Comparison of ENCODE assay signal across 18 mouse cellular contexts in the genomic region with DNA sequence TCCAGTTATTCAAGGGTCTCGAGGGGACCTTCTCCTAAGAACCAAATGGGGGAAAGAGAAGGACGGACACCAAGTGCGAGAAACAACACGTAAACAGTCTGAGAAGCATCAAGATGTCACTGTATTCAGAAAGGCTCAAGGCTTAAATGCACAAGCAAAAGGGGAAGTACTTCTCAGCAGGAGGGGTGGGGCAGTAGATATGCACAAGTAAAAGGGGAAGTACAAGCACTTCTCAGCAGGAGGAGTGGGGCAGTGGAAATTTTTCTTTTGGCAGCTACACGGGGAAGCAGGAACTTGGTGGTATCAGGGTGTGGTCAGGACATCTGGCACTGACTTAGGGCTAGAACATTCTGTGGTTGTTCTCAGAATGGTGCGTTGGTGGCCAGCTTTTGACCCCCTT. TPM values are rescaled to one million over a fixed set of nuclear protein-coding genes. Genes with fewer than 3 reads are reported as not detected.
"Had no signal": no experiment of that assay in that cellular context is flagged by ENCODE, and none has a peak within 500 bp of the region (broad histone marks: within the 10 kb centered on the region; RNA-seq: fewer than 3 reads in every experiment).

No protein-coding gene starts in this region.

RNA-seq across cellular contexts. Expression of a gene that starts 19.9 kb away (rescaled TPM):
- total RNA-seq: megakaryocyte, adult 5-6 weeks; megakaryocyte-erythroid progenitor cell, adult 5-6 weeks; midbrain, postnatal 0 days; monocyte, adult 5-6 weeks; neutrophil, adult 5-6 weeks had no signal
- polyA plus RNA-seq: lung, embryonic 14.5 days; lung, embryonic 16.5 days; midbrain, embryonic 10.5 days; midbrain, embryonic 13.5 days; midbrain, embryonic 15.5 days; midbrain, postnatal 0 days; neural tube, embryonic 12.5 days; neural tube, embryonic 14.5 days; spleen, adult 2 months; stomach, embryonic 15.5 days; stomach, postnatal 0 days; testis, adult 2 months; thymus, adult 2 months; urinary bladder, adult 2 months had no signal

RNA-seq across cellular contexts. Expression of a gene that starts 41.2 kb away (rescaled TPM):
- total RNA-seq: megakaryocyte, adult 5-6 weeks; megakaryocyte-erythroid progenitor cell, adult 5-6 weeks; midbrain, postnatal 0 days; monocyte, adult 5-6 weeks; neutrophil, adult 5-6 weeks had no signal
- polyA plus RNA-seq: lung, embryonic 14.5 days; lung, embryonic 16.5 days; midbrain, embryonic 10.5 days; midbrain, embryonic 13.5 days; midbrain, embryonic 15.5 days; midbrain, postnatal 0 days; neural tube, embryonic 12.5 days; neural tube, embryonic 14.5 days; spleen, adult 2 months; stomach, embryonic 15.5 days; stomach, postnatal 0 days; testis, adult 2 months; thymus, adult 2 months; urinary bladder, adult 2 months had no signal

RNA-seq across cellular contexts. Expression of a gene that starts 51.4 kb away (rescaled TPM):
- total RNA-seq: megakaryocyte, adult 5-6 weeks; megakaryocyte-erythroid progenitor cell, adult 5-6 weeks; midbrain, postnatal 0 days; monocyte, adult 5-6 weeks; neutrophil, adult 5-6 weeks had no signal
- polyA plus RNA-seq: lung, embryonic 14.5 days; lung, embryonic 16.5 days; midbrain, embryonic 10.5 days; midbrain, embryonic 13.5 days; midbrain, embryonic 15.5 days; midbrain, postnatal 0 days; neural tube, embryonic 12.5 days; neural tube, embryonic 14.5 days; spleen, adult 2 months; stomach, embryonic 15.5 days; stomach, postnatal 0 days; testis, adult 2 months; thymus, adult 2 months; urinary bladder, adult 2 months had no signal

RNA-seq across cellular contexts. Expression of a gene that starts 56.5 kb away (rescaled TPM):
- total RNA-seq: megakaryocyte, adult 5-6 weeks; megakaryocyte-erythroid progenitor cell, adult 5-6 weeks; midbrain, postnatal 0 days; monocyte, adult 5-6 weeks; neutrophil, adult 5-6 weeks had no signal
- polyA plus RNA-seq: lung, embryonic 14.5 days; lung, embryonic 16.5 days; midbrain, embryonic 10.5 days; midbrain, embryonic 13.5 days; midbrain, embryonic 15.5 days; midbrain, postnatal 0 days; neural tube, embryonic 12.5 days; neural tube, embryonic 14.5 days; spleen, adult 2 months; stomach, embryonic 15.5 days; stomach, postnatal 0 days; testis, adult 2 months; thymus, adult 2 months; urinary bladder, adult 2 months had no signal
